23 mouse cellular contexts compared by ENCODE assay signal in the genomic region with DNA sequence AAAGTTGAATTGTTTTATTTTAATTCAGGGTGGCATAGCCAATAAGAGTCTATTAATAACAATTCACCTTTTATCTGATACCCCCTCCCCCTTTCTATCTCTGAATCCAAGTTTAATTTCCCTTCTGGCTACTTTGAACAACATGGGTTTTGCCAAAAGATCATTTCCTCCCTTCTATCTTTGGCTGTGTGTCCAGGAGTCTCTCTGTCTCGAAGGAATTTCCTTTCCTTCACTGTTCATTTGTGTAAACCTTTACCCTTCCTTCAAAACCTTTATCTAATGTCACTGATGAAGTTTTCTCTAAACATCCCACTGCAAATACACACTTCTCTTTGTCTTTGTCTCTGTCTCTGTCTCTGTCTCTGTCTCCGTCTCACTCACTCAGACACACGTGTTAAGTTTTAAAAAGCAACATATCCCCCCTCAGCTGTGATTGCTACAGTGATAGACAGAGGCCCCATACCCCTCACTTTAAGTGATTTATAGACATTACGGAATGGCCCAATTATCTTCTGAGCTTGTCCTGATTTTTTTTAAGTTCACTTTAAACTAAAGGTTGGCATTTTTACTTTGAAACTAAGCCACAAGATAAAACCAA. TPM values are rescaled to one million over a fixed set of nuclear protein-coding genes. Genes with fewer than 3 reads are reported as not detected.
DNase-seq lines count a peak whose midpoint lies in the region; ATAC-seq lines count a peak whose summit lies in the region.
"Had no signal": no experiment of that assay in that cellular context is flagged by ENCODE, and none has a peak within 500 bp of the region (broad histone marks: within the 10 kb centered on the region; RNA-seq: fewer than 3 reads in every experiment).

No protein-coding gene starts in this region.

- peaks cover 4% of the 10 kb centered on the region; the same call in 1 of the 2 replicates for H3K4me1 ChIP-seq in heart, embryonic 12.5 days (replicated peaks)
- H3K4me1 ChIP-seq in brown adipose tissue, adult 24 weeks (ENCODE audit: control insufficient read depth, insufficient read depth, insufficient read length, low read length) = peaks cover 13% of the 10 kb centered on the region
- no peaks in the 10 kb centered on the region for H3K4me1 ChIP-seq in heart, embryonic 16.5 days (ENCODE audit: control insufficient read depth, insufficient read depth, low read length)
- no peaks in the 10 kb centered on the region for H3K4me1 ChIP-seq in neural tube, embryonic 15.5 days
- H3K4me1 ChIP-seq: forebrain, embryonic 15.5 days; hindbrain, embryonic 13.5 days; limb, embryonic 15.5 days; liver, embryonic 15.5 days had no signal

- WGBS in heart, embryonic 12.5 days = 48% methylated on average over 4 of the region's 4 CpGs
- 54% methylated on average over 4 of the region's 4 CpGs for WGBS in heart, embryonic 16.5 days
- 79% methylated on average over 4 of the region's 4 CpGs for WGBS in neural tube, embryonic 15.5 days

- DNase-seq in heart, postnatal 10 days = no peak
- peak; percentile 19 for DNase-seq in kidney, postnatal 14 days
- DNase-seq in kidney, postnatal 4 days = no peak
- DNase-seq: adrenal gland, adult 2 months; cerebellum, adult 11-12 months; cerebellum, postnatal 10 days; gastrocnemius, postnatal 10 days; left cerebral cortex, postnatal 4 days; right cerebral cortex, adult 18-20 months; right cerebral cortex, postnatal 4 days; thymus, postnatal 14 days had no signal

- intact Hi-C loops in heart, postnatal 10 days (cut with DNase I) = loop anchor here (10.0 kb wide), 1 partner anchor 767 kb away; the partner anchor contains the start of gene Jam2

- no peak overlapping the region for H3K4me3 ChIP-seq in heart, embryonic 12.5 days
- H3K4me3 ChIP-seq in brown adipose tissue, adult 24 weeks (ENCODE audit: insufficient read depth, low read depth, low read length) = peak overlapping the region; percentile 19; the same call in 1 of the 2 replicates
- no peak overlapping the region for H3K4me3 ChIP-seq in heart, embryonic 16.5 days (ENCODE audit: low read length)
- no peak overlapping the region for H3K4me3 ChIP-seq in neural tube, embryonic 15.5 days (replicated peaks)
- H3K4me3 ChIP-seq: embryonic facial prominence, embryonic 10.5 days; forebrain, embryonic 15.5 days; hindbrain, embryonic 13.5 days; limb, embryonic 15.5 days; liver, embryonic 15.5 days had no signal

- no peak overlapping the region for H3K9ac ChIP-seq in heart, embryonic 12.5 days
- H3K9ac ChIP-seq in heart, embryonic 16.5 days (ENCODE audit: low read length) = no peak overlapping the region
- H3K9ac ChIP-seq in neural tube, embryonic 15.5 days (replicated peaks) = no peak overlapping the region
- H3K9ac ChIP-seq: forebrain, embryonic 15.5 days; hindbrain, embryonic 13.5 days; limb, embryonic 15.5 days; liver, embryonic 15.5 days had no signal

- peak; percentile 45; the same call in 1 of the 2 replicates for ATAC-seq in heart, embryonic 12.5 days (ENCODE audit: insufficient number of reproducible peaks, low FRiP score)
- ATAC-seq in heart, embryonic 16.5 days (replicated peaks; ENCODE audit: extremely low read depth, insufficient read depth, low FRiP score) = peak; percentile 63
- ATAC-seq in neural tube, embryonic 15.5 days (ENCODE audit: low FRiP score) = no peak
- ATAC-seq: forebrain, embryonic 15.5 days; inflammation-experienced regulatory T-cells, adult 6 months had no signal

- no peak overlapping the region for H3K27ac ChIP-seq in heart, embryonic 12.5 days (ENCODE audit: poor library complexity, severe bottlenecking)
- peak overlapping the region; percentile 100 for H3K27ac ChIP-seq in brown adipose tissue, adult 24 weeks (replicated peaks; ENCODE audit: low read depth, low read length)
- peak overlapping the region; percentile 61 for H3K27ac ChIP-seq in heart, embryonic 16.5 days (ENCODE audit: low read length)
- no peak overlapping the region for H3K27ac ChIP-seq in neural tube, embryonic 15.5 days (replicated peaks)
- H3K27ac ChIP-seq: embryonic facial prominence, embryonic 10.5 days; forebrain, embryonic 15.5 days; hindbrain, embryonic 13.5 days; limb, embryonic 15.5 days; liver, embryonic 15.5 days had no signal

- H3K4me2 ChIP-seq in heart, embryonic 12.5 days = no peak overlapping the region
- H3K4me2 ChIP-seq in heart, embryonic 16.5 days (ENCODE audit: low read depth, low read length) = no peak overlapping the region
- no peak overlapping the region for H3K4me2 ChIP-seq in neural tube, embryonic 15.5 days
- H3K4me2 ChIP-seq: forebrain, embryonic 15.5 days; hindbrain, embryonic 13.5 days; limb, embryonic 15.5 days; liver, embryonic 15.5 days; midbrain, embryonic 11.5 days had no signal

- no peaks in the 10 kb centered on the region for H3K9me3 ChIP-seq in heart, embryonic 12.5 days (replicated peaks)
- no peaks in the 10 kb centered on the region for H3K9me3 ChIP-seq in heart, embryonic 16.5 days (replicated peaks; ENCODE audit: control insufficient read depth, low read length)
- H3K9me3 ChIP-seq in neural tube, embryonic 15.5 days (replicated peaks) = no peaks in the 10 kb centered on the region
- H3K9me3 ChIP-seq: embryonic facial prominence, embryonic 10.5 days; forebrain, embryonic 15.5 days; hindbrain, embryonic 13.5 days; limb, embryonic 15.5 days; liver, embryonic 15.5 days had no signal

- H3K27me3 ChIP-seq in heart, embryonic 12.5 days (replicated peaks) = no peaks in the 10 kb centered on the region
- H3K27me3 ChIP-seq in heart, embryonic 16.5 days (ENCODE audit: control insufficient read depth, insufficient read depth, low read length) = no peaks in the 10 kb centered on the region
- no peaks in the 10 kb centered on the region for H3K27me3 ChIP-seq in neural tube, embryonic 15.5 days (replicated peaks)
- H3K27me3 ChIP-seq: forebrain, embryonic 15.5 days; hindbrain, embryonic 13.5 days; limb, embryonic 15.5 days; liver, embryonic 15.5 days had no signal

- no peaks in the 10 kb centered on the region for H3K36me3 ChIP-seq in heart, embryonic 12.5 days
- no peaks in the 10 kb centered on the region for H3K36me3 ChIP-seq in heart, embryonic 16.5 days (ENCODE audit: control insufficient read depth, insufficient read depth)
- H3K36me3 ChIP-seq in neural tube, embryonic 15.5 days = no peaks in the 10 kb centered on the region
- H3K36me3 ChIP-seq: embryonic facial prominence, embryonic 10.5 days; forebrain, embryonic 15.5 days; hindbrain, embryonic 13.5 days; limb, embryonic 15.5 days; liver, embryonic 15.5 days had no signal

RNA-seq across cellular contexts. Expression of gene Cyyr1, which starts 11.4 kb away (rescaled TPM):
- polyA plus RNA-seq in heart, embryonic 12.5 days (2016; fragmentation: Nextera tagmentation; extraction: Ambion mirVana) = 3.4 and 4.3 TPM in 2 replicates
- total RNA-seq in heart, postnatal 10 days (2021) = 10 to 100 TPM; 39.7 to 40.9 TPM
- 12.4 and 16.1 TPM in 2 replicates for polyA plus RNA-seq in brown adipose tissue, adult 24 weeks (2012; ENCODE audit: insufficient read depth, insufficient read length, missing spikeins)
- 6.1 and 6.9 TPM in 2 replicates for polyA plus RNA-seq in heart, embryonic 16.5 days (2015; fragmentation: Nextera tagmentation; extraction: Ambion mirVana)
- polyA plus RNA-seq in neural tube, embryonic 15.5 days (2015; fragmentation: Nextera tagmentation; extraction: Ambion mirVana) = 2.8 and 3.0 TPM in 2 replicates
- total RNA-seq: MEL had no signal

Comparison
In these comparisons a context has a peak if more than half of its experiments do, and no peak if none do; other contexts are left out.
1. H3K27ac ChIP-seq: peak in brown adipose tissue, adult 24 weeks (single experiment) and heart, embryonic 16.5 days (single experiment); none in heart, embryonic 12.5 days (single experiment) and neural tube, embryonic 15.5 days (single experiment).